Mouse (Mus musculus) urinary bladder, postnatal 4 days (tissue): Measurements from ENCODE around the gene Cacna1d.
A peak's percentile ranks its signal among the peaks of the same experiment; 100 is the strongest.

ENCODE experiments used
- DNase-seq, 2 experiments: peaks; one replicate each; pipeline ENCODE4 v3.0.0; 2021 to 2022; ENCODE audit warnings: low spot score in 2 of 2

Cacna1d gene

DNA sequence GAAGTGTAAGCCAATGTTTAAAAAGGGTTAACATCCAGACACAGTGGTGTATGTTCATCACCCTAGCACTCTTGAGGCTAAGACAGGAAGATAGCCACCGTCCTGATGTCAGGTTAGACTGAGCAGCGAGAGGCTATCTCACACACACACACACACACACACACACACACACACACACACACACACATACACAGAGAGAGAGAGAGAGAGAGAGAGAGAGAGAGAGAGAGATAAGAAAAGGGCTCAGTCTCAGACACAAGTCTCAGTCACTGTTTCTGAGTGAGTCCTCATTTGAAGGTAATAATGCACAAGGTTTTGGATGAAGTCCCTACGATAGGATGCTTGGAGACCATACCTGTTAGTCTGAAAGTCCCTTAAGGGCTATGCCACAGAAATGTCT is 322.9 kb downstream of the Cacna1d start:
- DNase-seq: no peak

DNA sequence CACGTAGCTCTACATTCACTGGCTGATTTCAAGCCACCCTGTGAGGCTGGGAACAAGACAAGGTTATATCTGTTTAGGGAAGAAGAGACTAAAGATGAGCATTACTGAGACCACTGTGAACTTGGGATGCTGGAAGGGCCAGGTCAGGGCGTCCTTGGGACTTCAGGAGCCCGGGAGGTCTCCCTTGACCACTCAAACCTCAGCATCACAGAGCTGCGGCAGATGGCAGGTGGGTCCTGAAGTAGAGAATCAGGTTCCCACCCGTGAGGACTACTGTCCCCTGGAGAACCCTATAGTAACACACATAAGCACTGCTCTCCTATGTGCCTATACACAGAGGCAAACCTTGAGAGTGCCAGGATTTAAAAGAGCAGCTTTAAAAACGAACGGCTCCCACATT is 323.6 kb downstream of the Cacna1d start:
- DNase-seq: no peak

DNA sequence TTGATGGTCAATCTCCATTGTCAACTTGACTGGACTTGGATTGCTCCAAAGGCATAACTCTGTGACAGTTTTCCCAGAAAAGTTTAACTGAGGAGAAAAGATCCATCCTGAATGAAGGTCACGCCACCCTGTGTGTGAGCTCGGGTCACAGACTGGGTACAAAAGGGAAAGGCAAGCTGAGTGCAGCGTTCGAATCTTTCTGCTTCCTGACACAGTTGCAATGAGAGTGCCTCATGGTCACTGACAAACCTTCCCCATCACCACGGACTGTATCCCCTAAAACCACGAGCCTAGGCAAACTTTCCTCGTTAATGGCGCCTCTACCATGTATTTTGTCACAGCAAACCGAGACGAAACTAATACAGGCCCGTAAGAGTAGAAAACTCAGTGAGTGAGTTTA is 325.2 kb downstream of the Cacna1d start:
- no peak for DNase-seq

DNA sequence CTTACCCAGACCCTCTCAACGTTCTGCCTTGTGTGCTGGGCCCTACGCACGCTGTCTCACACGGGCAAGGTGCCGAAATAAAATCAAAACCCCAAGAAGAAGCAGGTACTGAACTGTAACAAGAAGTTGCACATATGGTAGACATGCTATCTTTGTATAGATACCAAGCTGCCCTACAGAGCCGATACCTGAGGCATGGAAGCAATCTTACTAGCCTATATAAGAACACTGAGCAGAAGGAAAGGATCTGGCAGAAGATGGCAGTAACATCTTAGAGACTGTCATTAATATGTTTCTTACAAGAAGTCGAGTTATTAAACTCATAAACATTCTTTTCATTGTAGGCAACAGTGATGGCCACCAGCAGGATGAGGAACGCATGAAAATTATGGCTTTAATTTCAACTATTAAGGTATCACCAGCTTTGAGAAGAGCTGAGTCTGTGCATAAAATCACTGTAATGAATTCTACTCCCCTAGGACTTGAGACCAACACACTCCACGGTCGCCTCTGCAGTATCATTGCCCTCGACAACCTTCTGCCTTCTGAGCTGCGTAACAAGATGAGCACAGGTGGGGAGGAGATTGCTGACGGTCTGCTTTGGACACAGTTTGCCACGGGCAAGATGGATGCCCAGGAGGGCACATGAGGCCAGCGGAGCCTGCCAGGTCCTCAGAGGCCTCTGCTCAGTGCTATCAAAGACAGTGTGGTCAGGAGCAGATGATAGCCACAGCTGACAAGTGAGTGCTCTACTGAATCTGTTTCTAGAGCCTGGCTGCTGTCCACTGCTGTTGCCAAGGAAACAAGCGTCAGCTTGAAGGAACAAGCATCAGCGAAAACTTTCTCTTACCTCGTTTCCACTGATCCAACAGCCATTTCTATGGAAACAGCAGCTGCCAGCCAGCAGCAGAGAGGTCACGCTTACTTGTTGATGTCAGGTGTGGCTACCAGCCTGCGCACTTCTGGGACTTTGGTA is 327.2 kb downstream of the Cacna1d start:
- DNase-seq: no peak

DNA sequence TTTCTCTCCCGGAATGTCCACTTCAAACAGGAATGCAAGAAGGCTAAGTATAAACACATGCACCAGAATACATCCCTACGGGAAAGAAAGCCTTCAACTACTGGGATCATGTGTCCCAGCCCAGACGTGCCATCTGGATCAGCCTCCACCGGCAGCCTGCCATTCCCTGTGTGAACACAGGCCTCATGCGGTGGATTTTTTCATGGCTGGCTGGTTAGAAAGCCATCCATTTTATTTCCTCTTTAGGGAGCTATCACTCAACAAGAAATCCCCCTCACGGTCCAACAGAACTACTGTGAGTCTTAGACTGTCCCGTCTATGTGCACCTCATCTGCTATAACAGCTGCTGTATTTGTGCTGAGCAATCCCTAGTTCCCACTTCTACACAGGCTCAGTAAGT is 343.5 kb downstream of the Cacna1d start:
- DNase-seq: no peak

DNA sequence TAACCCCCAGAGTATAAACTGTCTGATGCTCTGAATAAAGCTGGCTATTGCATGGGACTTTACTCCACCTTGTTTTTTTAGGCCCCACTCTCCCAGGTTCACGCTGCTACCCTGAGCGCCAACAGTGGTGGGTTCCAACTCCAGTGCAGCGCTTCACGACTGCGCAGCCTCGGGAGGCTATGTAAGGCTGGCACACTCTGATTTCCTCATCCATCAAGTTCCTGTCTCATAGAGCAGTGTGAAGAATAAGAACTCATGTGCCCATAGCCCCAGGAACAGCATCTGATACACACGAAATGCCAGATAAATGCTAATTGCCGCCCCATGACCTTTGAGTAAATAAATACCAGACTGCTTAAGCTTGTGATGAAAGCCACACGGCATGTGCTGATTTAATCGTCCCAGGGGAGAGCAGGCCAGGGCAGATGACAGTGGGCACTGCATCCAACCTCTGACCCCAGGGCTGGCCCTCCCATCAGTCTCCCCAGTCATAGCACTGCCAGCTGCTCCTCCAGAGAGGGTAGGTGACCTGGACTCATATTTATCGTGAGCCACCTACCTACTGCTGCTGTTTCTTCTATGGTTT is 352.8 kb downstream of the Cacna1d start:
- no peak for DNase-seq

DNA sequence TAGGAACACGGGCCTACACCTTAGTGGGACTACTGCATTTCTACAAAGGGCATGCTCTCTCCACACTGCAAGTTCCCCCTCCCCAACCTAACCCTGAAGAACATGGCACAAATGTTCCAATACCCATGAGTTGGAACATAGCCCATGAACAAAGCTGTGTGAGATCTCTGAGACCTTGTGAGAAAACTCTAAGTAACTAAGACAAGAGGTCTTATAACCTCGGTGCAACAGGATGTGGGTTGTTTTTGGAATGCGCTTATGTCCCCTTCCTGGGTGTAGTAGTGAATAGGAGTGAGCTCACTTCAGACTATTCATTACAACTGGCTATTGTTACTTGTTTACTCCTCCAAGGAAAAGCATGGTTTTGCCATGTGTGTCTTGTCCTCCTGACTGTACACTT is 353.3 kb downstream of the Cacna1d start:
- no peak for DNase-seq

DNA sequence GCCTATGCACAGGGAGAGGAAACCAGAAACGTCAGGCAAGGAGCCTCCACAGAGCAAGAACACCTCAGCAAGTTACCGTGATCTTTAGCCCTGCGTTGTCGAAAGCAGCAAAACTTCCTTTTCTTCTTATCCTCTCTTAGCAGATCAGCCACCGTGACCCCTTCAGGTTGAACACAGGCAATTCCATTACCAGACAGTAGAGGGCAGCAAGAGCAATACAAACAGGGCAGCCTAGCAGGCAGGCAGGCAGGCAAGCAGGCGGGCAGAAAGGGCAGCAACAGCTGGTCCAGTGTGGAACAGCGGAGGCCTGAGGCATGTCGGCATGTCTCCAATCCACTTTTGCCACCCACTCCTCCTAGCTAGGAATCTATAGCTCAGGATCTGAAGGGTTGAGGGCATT is 354.3 kb downstream of the Cacna1d start:
- DNase-seq: peak; percentile 68 to 81

GRCm38 (mm10) chr14:30135351-30135750 is 355.9 kb downstream of the Cacna1d start:
- no peak for DNase-seq

DNA sequence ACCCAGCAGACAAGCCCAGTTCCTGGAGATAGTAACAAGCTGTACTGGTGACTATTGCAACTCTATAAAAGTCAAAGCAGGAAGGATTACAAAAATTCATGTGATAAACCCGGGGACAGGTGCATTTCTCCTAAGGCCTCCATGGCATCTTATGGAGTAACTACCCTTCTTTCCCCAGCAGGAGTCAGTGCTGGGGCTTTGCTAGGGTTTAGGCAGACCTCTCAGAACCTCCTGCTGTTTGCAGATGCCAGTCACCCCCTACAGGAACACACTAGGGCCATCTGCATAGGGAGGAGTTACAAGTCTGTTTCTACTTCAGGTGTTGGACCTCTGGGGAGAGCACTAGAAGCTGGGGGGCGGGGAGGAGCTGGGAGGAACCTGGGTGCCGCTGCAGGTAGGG is 357.6 kb downstream of the Cacna1d start:
- no peak for DNase-seq

DNA sequence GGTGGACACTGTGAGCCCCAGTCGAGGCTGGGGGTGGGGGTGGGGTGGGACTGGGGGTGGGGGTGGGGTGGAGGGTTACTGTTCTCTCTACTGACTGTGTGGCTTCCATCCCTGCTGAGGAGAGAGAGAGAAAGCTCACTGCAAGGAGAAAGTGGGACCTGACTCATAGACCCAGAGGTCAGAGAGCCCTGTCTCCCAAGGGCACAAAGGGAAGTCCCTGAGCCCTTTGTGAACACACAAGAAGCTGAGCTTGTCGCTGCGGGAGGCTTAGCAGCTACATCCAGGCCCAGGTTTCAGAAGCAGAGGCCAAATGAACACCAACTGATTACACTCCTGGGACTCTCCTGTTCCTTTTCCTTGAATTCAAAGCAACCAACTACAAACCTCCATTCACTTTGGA is 360.0 kb downstream of the Cacna1d start:
- DNase-seq: no peak

GRCm38 (mm10) chr14:30130092-30130491 is 361.2 kb downstream of the Cacna1d start:
- no peak for DNase-seq

GRCm38 (mm10) chr14:30129378-30129777 is 361.9 kb downstream of the Cacna1d start:
- DNase-seq: peak in 1 of 2 experiments; percentile 28

DNA sequence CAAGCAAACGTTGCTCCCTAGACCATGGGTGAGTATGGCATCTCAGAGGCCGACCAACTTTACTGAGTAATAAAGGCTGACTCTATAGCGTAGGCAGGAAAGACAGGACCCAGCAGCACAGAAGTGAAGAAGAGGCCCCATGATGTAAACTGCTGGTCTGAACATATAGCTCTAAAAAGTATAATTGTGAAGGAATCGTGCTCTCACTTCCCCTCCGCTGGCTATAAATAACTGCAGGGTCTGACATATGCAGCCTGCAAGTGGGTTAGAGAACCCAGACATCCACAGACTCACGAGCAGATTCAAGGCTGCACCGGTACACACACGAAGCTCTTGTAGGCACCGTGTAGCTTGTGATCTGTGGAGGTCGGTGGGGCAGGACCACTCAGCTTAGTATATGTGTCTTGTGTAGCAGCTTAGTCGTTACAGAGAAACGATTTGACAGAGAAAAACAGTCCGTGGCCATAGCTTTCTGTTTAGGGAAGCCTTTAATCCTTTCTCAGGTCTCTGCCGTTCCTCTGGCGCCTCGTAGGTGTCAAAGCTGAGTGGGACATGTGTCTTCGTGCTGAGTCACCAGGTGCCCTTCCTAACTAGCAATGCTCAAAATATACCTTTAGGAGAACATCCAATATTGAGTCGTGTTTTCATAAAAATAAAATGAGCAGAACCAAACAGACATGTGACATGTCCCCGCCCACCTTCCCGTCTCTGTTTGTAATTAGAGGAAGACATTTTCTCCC is 366.1 kb downstream of the Cacna1d start:
- DNase-seq: no peak

DNA sequence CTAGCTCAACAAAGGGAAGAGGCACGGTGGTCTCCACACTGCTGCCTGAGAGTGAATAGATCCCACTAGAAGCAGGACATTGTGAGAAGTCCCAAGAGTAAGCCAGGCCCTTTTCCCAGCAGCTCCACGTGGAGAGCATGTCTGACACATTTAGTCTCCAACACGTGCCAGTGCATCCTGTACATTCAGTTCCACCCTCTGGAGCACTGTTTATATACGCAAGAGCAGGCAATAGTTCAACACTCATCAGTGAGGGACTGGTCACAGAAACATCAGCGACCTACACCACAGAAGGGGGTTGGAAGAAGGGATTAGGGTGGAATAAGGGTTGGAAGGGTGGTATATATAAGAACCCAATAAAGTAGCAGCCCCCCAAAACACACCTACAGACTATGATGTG is 371.2 kb downstream of the Cacna1d start:
- DNase-seq: no peak

GRCm38 (mm10) chr14:30113392-30114108 is 377.7 kb downstream of the Cacna1d start:
- no peak for DNase-seq

DNA sequence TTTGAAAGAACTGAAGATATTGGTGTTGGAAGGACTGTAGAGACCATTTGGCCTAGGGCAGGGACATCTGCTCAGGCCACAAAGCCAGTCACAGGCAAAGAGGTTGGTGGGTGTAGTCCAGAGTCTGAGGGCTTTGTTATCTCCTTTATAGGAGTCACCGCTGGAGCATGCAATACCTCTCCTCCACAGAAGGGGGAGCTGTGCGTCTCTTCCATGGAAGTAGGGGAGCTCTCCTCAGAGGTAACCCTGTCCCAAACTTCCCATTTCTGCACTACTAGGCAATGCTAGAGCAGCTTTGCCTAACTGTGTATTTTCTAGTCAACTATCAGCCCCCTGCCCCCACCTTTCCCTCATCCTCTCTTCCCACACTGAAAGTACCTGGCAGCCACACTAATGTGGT is 382.2 kb downstream of the Cacna1d start:
- no peak for DNase-seq

DNA sequence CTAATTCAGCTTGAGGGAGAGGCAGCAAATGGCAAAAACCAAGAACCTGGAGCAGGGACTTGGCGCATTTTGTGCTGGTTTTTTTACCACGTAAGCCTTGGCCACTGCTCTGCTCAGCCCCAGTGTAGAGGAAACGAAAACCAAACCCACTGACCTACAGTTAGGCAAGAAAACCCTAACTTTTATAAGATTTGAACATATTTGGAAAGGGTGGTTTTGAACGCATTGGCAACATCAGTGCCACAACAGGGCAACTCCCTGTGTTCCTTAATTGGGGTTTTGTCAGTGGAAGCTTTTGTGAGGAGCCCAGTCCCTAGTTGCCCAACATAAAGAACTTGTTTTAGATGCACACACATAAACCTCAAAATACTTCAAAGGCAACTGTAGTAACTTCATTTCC is 384.7 kb downstream of the Cacna1d start:
- no peak for DNase-seq

GRCm38 (mm10) chr14:30105551-30105950 is 385.7 kb downstream of the Cacna1d start:
- DNase-seq: no peak

DNA sequence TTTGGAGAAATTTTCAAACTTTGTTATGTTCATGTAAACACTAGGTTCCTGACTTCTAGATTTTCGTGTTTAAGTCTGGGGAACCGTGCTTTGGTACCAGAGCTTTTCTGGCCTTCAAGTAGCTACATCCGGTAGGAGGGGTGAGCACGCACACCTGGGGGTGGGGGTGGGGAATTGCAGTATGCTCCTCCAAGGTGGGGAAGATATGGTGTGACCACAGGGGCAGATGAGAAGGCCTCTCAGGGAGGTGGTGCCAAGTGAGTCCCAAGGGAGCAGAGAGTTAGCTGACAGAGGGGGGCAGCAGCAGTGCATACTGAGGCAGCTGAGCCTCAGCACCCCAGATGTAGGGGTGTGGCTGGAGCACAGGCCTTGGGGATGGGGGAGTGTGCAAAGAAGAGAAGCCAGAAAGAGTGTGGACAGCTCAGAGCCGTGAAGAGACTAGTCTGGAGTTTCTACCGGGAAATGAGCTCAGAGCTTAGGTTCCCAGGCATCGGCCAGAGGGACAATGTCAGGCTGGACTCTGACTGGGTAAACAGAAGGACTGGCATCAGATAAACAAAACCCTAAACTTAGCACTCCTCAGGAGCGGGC is 387.2 kb downstream of the Cacna1d start:
- DNase-seq: no peak

DNA sequence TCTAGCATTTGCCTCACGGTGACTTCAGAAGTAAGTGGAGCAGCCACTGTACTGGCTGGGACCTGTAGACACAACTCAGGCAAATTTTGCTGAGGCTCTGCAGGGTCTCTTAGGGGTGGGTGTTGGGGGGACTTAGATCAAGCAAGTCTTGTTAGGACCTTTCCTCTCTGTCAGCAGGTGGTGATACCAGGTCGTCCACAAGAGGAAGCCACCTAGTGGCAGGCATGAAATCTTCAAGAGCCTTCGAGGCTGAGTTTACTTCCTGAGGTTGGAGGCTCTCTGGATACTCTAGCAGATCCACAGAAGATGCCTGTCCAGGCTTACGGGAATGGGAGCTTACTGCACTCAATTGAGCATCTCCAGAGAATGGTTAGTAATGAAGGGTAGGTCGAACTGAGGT is 394.0 kb downstream of the Cacna1d start:
- no peak for DNase-seq

DNA sequence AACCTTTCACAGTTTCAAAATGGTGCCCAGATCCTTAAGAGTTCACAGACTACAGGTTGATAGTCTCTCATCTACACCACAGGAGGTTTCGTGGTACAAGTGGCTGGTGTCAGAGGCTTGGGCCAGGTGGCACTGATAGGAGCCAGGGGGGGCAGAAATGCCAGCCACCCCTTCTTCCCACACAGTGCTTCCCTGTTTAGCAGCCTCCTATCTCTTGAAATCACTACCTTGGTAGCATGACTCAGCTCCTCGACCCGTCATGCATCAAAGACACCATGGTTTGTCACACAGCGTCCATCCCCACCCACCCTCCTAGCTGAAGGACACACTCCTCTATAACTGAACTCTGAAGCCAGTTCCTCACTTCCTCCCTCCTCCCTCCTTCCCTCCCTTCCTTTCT is 398.8 kb downstream of the Cacna1d start:
- DNase-seq: no peak
